Mouse (Mus musculus): Measurements from ENCODE around the gene Ifitm2. TPM values are rescaled to one million over a fixed set of nuclear protein-coding genes. Genes with fewer than 3 reads are reported as not detected.

Gene Ifitm2
- 47.7 and 48.0 TPM in 2 replicates for polyA plus RNA-seq (2012; rRNA removed)

DNA sequence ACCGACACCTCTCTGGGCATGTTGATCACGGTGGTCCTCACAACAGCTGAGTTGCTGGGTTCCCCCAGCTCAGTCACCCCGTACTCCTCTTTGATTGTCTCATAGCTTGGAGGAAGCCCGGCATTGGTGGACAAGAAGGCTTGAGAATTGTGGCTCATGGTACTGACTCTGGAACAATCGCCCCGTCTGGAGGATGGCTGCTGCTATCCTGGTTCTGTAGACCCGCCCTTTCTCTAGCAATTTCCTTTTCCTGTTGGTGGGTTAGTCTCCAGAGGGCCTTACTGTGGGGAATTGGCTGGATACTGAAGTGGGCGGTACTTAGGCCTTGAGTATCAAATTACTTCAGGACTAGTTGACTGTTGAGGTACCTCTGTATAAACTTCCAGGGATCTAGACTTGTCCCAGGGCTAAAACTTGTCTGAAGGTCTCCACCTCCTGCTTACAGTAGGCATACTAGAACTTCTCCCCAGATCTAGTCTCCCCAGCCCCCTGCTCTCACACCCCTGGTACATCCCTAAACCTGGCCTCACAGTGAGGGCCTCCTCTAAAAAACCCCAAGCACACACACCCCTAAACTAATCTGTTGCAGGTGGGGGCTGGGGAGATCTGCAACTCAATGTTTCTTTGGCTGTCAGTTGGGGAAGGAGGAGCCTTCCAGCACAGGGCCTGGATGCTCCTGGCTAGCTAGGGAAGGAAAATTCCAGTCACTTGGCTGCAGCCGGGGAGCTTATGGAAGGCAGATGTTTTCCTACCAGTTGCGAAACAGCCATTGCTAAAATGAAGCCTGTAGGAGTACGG is at the start of gene Ifitm2, which contains the start of gene Gm45717:
Gene Ifitm2, minus strand, starts transcription at position 230 of the 798 bp plus-strand sequence.
Gene Gm45717, minus strand, starts transcription at position 180 of the 798 bp plus-strand sequence.
- Histone ChIP-seq H3K27ac (ENCODE audit: insufficient read depth, low read length) (peak within 1 kb of the TSS; percentile 25; the same call in 1 of the 2 replicates), H3K4me3 (ENCODE audit: insufficient read depth, low read length) (peak within 1 kb of the TSS; percentile 33), H3K4me1 (ENCODE audit: control insufficient read depth, insufficient read depth, low read length) (no peaks in the 10 kb centered on the region; the same call in 1 of the 2 replicates)
- TF ChIP-seq CTCF (IDR thresholded peaks at IDR 0.05; ENCODE audit: extremely low read depth, insufficient read depth, low read length) (no peak), POLR2A (IDR thresholded peaks at IDR 0.05; ENCODE audit: extremely low read depth, insufficient read depth, low read length) (0 out of 2 replicates have a peak, but pooled peaks have one; percentile 18)

DNA sequence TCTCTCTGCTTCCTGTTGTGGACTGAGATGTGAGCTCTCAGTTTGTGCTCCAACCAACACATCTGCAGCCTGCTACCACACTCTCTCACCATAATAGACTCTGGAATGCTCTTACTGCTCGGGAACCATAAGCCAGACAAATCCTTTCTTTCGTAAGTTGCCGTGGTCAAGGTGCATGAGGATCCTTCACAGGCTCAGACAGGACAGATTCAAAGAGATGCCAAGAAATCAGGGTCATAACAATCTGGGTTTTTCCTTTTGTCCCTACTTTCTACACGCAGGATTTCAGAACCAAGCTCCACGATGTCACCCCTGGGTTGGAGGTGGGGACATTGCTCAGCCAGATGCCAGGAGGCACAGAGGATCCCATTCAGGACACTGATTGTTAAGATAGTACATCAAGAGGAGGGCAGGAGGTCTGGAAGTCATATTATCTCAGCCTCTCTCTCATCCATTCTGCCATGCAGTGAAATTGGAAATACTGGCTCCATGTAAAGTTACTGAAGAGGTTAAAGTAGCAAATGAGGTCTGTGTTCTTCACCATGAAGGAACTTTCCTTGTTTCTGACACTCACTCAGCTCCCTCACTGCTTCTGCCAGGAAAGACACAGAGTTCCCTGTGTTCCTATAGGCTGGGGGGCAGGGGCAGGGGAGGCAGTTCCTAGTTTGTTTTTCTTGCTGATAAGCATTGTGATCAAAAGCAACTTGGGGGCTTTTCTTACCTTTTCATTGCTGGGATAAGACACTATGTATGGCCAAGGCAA is 47.6 kb upstream of the Ifitm2 start:
- TF ChIP-seq CTCF (IDR thresholded peaks at IDR 0.05; ENCODE audit: extremely low read depth, insufficient read depth, low read length) (no peak), POLR2A (IDR thresholded peaks at IDR 0.05; ENCODE audit: extremely low read depth, insufficient read depth, low read length) (no peak)
- Histone ChIP-seq H3K4me1 (ENCODE audit: control insufficient read depth, insufficient read depth, low read length) (no peaks in the 10 kb centered on the region), H3K27ac (ENCODE audit: insufficient read depth, low read length) (no peak overlapping the region), H3K4me3 (ENCODE audit: insufficient read depth, low read length) (no peak overlapping the region)

DNA sequence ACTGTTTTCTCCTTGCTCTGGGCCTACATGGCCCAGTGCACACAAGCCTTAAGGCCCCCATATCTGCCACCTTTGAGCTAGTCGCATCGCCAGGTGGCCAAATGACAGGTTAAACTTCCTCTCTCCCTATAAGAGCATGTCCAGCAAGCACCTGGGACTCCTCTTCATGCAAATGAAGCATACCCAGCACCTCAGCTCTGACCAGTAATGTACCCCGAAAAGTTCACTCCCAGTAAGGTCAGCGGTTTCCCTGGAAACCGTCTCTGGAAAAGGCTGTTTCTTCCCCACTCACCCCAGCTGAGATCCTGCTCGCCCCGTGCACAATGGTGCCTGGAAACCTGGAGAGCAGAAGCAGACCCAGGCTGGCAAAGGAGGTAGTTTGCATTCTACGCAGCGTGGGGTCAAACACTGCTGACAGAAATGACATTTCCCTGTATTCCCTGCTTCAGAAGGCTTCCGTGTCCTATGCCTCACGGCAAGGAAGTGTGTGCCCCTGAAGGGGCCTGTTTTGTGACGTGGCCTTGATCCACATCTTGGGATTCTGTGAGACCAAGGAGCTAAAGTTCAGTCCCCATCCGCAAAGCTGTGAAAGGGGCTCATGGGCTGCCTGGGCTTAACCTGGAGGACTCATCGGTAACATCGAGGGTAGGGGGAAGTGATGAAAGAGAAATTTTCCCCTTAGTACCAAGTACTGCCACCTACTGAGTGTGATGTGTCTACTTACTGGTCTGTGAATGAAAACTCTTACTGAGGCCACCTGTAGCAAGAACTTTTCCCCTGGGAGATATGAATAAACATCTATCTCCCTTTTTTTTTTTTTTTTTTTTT is 45.3 kb upstream of the Ifitm2 start:
- H3K4me1 ChIP-seq (ENCODE audit: control insufficient read depth, insufficient read depth, low read length): no peaks in the 10 kb centered on the region
- TF ChIP-seq POLR2A (IDR thresholded peaks at IDR 0.05; ENCODE audit: extremely low read depth, insufficient read depth, low read length) (no peak), CTCF (IDR thresholded peaks at IDR 0.05; ENCODE audit: extremely low read depth, insufficient read depth, low read length) (no peak)
- no peak overlapping the region for H3K27ac ChIP-seq (ENCODE audit: insufficient read depth, low read length)
- no peak overlapping the region for H3K4me3 ChIP-seq (ENCODE audit: insufficient read depth, low read length)

DNA sequence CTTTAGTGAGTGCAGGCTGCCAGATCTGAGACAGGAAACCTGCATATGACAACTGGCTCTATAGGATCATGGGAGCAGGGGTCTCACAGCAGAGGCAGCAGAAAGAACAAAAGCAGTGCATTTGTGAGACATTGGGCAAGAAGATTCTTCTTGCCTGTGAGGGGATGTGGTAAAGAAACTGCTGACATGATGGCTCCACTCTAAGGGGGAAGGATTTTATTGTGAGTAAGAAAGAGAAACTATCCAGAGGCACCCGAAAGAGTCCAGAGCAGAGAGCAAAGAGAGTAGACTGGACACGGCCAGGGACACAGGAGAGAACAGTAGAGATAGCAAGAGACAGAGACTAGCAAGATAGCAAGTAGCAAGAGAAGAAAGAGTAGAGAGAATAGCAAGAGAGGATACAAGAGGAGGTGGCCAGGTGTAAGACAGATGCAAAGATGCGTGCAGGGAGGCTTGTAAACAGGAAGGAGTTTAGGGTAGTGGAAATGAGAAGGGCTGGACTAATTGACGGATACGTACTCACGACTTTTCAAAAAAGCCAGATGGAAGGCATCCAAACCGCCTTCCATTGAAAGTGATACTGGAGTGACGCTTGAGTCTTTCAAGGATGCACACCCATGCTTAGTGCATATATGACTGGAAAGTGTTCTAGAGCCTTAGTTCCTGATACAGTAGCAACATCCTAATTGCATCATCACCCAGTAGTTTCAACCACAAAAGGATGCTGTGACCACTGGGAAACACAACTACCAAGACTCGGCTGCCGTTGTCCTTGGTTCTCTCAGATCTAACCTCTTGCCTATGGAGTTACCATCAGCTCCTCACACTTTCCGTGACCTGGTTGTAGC is 43.3 kb upstream of the Ifitm2 start:
- Histone ChIP-seq H3K27ac (ENCODE audit: insufficient read depth, low read length) (peak overlapping the region; percentile 31; the same call in 1 of the 2 replicates), H3K4me3 (ENCODE audit: insufficient read depth, low read length) (no peak overlapping the region), H3K4me1 (ENCODE audit: control insufficient read depth, insufficient read depth, low read length) (no peaks in the 10 kb centered on the region)
- TF ChIP-seq POLR2A (IDR thresholded peaks at IDR 0.05; ENCODE audit: extremely low read depth, insufficient read depth, low read length): no peak
- no peak for TF ChIP-seq CTCF (IDR thresholded peaks at IDR 0.05; ENCODE audit: extremely low read depth, insufficient read depth, low read length)

DNA sequence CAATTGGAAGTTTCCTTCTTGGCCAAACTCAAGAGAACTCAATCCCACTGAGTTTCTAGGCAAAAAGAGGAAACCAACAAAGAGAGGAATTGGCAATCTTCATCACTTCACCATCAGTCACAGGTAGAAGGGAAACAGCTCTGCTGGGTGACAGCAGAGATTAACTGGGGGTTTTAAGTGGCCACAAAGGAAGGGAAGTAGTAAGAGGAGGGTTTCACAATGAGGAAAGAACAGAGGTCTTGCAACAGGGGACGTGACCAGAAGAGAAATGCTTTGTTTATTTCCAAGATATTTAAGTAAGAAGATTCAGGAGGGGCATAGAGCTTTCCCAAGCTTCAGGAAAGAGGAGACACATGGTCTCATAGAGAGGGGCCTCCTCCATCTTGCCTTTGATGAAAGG is 42.0 kb upstream of the Ifitm2 start:
- TF ChIP-seq POLR2A (IDR thresholded peaks at IDR 0.05; ENCODE audit: extremely low read depth, insufficient read depth, low read length) (no peak), CTCF (IDR thresholded peaks at IDR 0.05; ENCODE audit: extremely low read depth, insufficient read depth, low read length) (no peak)
- H3K4me3 ChIP-seq (ENCODE audit: insufficient read depth, low read length): no peak overlapping the region
- no peak overlapping the region for H3K27ac ChIP-seq (ENCODE audit: insufficient read depth, low read length)
- H3K4me1 ChIP-seq (ENCODE audit: control insufficient read depth, insufficient read depth, low read length): no peaks in the 10 kb centered on the region

DNA sequence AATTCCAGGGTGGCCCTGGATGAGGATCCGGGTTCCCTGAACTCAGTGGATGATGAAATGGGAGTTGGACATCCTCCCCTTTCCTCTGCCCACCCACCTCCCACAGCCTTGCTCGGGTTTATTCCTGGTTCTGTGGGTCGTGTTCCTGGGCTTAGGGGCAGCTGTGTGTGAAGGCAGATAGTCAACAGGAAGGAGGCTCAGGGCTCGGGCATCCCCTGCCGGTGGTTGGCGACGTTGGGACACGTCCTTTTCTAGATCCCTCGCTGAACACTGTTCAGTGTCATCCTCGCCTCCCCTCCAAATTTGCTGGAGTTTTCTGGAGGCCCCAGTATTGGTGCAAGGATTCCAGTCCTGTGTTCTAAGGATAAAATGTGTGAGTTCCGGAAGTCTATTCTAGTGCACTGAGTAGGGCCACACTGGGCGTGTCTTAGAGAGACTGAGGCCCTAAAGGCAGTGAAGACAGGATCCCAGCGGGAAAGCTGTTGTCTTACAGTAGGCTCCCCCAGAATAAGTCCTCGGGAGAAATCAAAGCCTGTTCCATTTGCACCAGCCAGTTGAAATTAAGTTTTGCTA is 35.4 kb upstream of the Ifitm2 start:
- Histone ChIP-seq H3K4me3 (ENCODE audit: insufficient read depth, low read length) (no peak overlapping the region), H3K4me1 (ENCODE audit: control insufficient read depth, insufficient read depth, low read length) (no peaks in the 10 kb centered on the region)

DNA sequence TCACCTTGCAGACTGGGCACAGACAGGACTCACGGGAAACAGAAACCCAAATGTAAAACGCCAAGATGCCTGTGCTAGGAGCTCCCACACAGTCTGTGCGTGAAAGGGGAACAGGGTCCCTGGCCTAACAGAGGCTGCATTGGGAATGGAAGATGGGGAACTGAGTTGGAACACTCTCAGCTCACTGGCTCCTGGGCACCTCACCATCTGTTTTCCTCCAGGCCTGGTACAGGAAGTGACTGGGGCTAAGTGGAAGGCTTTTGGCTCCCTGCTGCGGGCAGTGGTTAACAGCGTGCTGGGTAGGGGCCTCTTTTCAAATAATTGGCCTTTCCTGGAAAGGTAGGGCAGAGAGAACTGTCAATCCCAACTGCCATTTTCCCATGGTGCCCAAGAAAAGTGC is 34.8 kb upstream of the Ifitm2 start:
- Histone ChIP-seq H3K27ac (ENCODE audit: insufficient read depth, low read length) (no peak overlapping the region), H3K4me1 (ENCODE audit: control insufficient read depth, insufficient read depth, low read length) (no peaks in the 10 kb centered on the region), H3K4me3 (ENCODE audit: insufficient read depth, low read length) (no peak overlapping the region)
- TF ChIP-seq CTCF (IDR thresholded peaks at IDR 0.05; ENCODE audit: extremely low read depth, insufficient read depth, low read length) (no peak), POLR2A (IDR thresholded peaks at IDR 0.05; ENCODE audit: extremely low read depth, insufficient read depth, low read length) (no peak)

More for the DNA sequence above, 35.4 kb upstream of the Ifitm2 start:
- no peak overlapping the region for H3K27ac ChIP-seq (ENCODE audit: insufficient read depth, low read length)
- no peak for TF ChIP-seq CTCF (IDR thresholded peaks at IDR 0.05; ENCODE audit: extremely low read depth, insufficient read depth, low read length)
- no peak for TF ChIP-seq POLR2A (IDR thresholded peaks at IDR 0.05; ENCODE audit: extremely low read depth, insufficient read depth, low read length)

DNA sequence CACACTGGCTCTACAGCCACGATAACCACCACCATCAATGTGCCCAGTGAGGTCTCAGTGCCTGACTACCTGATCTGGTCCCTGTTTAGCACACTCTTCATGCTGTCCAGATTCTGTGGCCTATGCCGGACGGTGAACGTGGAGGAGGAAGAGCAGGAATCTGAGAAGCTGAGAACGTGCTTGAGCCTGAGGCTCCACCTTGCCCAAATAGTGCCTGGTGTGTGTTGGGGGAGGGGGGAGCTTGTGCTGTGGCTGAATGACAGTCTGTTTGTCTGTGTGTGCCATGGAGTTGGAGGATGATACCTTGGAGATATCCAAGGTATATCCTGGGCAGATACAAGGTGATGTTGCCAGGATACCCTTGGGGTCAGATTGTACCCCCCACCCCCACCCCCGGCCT is 34.4 kb upstream of the Ifitm2 start:
- no peak for TF ChIP-seq POLR2A (IDR thresholded peaks at IDR 0.05; ENCODE audit: extremely low read depth, insufficient read depth, low read length)
- TF ChIP-seq CTCF (IDR thresholded peaks at IDR 0.05; ENCODE audit: extremely low read depth, insufficient read depth, low read length): no peak
- Histone ChIP-seq H3K4me1 (ENCODE audit: control insufficient read depth, insufficient read depth, low read length) (no peaks in the 10 kb centered on the region), H3K27ac (ENCODE audit: insufficient read depth, low read length) (no peak overlapping the region), H3K4me3 (ENCODE audit: insufficient read depth, low read length) (no peak overlapping the region)
